Mouse (Mus musculus): ENCODE measurements around the gene Nprl2.

The Nprl2 gene

GRCm38 (mm10) chr9:107538231-107538630, 3.8 kb upstream of the Nprl2 start:
- DNase-seq: no peak

GRCm38 (mm10) chr9:107538711-107539110, 3.3 kb upstream of the Nprl2 start:
- no peak for DNase-seq

GRCm38 (mm10) chr9:107539940-107540339, 2.1 kb upstream of the Nprl2 start:
- DNase-seq: no peak

GRCm38 (mm10) chr9:107540420-107540819, 1.6 kb upstream of the Nprl2 start:
- no peak for DNase-seq

GRCm38 (mm10) chr9:107541005-107541404, 1.0 kb upstream of the Nprl2 start:
- no peak for DNase-seq

- DNase-seq: no peak
These were observed 293 bp downstream of the Nprl2 start for GRCm38 (mm10) chr9:107542352-107542686.

GRCm38 (mm10) chr9:107542721-107543120, 695 bp downstream of the Nprl2 start:
- no peak for DNase-seq

GRCm38 (mm10) chr9:107543299-107543698, 1.3 kb downstream of the Nprl2 start:
- no peak for DNase-seq

- DNase-seq: no peak
These were observed 2.2 kb downstream of the Nprl2 start for GRCm38 (mm10) chr9:107544196-107544700.

- DNase-seq: no peak
These were observed 2.7 kb downstream of the Nprl2 start for GRCm38 (mm10) chr9:107544729-107545128.

- no peak for DNase-seq
These were observed 3.2 kb downstream of the Nprl2 start for GRCm38 (mm10) chr9:107545199-107545598.

GRCm38 (mm10) chr9:107545602-107546001, 3.6 kb downstream of the Nprl2 start:
- peak; percentile 86 for DNase-seq

GRCm38 (mm10) chr9:107547026-107547425, 5.0 kb downstream of the Nprl2 start, which contains the start of gene Zmynd10:
Gene Zmynd10, plus strand, starts transcription at chr9:107547298.
- DNase-seq: peak; percentile 96

GRCm38 (mm10) chr9:107547957-107548356, 5.9 kb downstream of the Nprl2 start:
- DNase-seq: no peak

- no peak for DNase-seq
These were observed 6.8 kb downstream of the Nprl2 start for GRCm38 (mm10) chr9:107548820-107549219.

- no peak for DNase-seq
These were observed 7.5 kb downstream of the Nprl2 start for GRCm38 (mm10) chr9:107549297-107550074.

GRCm38 (mm10) chr9:107550491-107551116, 8.6 kb downstream of the Nprl2 start:
- peak; percentile 75 for DNase-seq

GRCm38 (mm10) chr9:107551117-107551889, 9.3 kb downstream of the Nprl2 start, which contains the start of gene Rassf1:
Gene Rassf1, plus strand, starts transcription at chr9:107551555.
- DNase-seq: peak; percentile 87

- peak; percentile 41 for DNase-seq
These were observed 9.9 kb downstream of the Nprl2 start for GRCm38 (mm10) chr9:107551890-107552355.

GRCm38 (mm10) chr9:107552690-107553393, 10.8 kb downstream of the Nprl2 start:
- DNase-seq: no peak

GRCm38 (mm10) chr9:107553541-107554318, 11.7 kb downstream of the Nprl2 start:
- DNase-seq: peak; percentile 69

Data from kidney, postnatal 10 days (tissue).